Mouse (Mus musculus) midbrain, embryonic 14.5 days (tissue): Measurements from ENCODE around the gene Exoc6. TPM values are rescaled to one million over a fixed set of nuclear protein-coding genes. Genes with fewer than 3 reads are reported as not detected.
A peak's percentile ranks its signal among the peaks of the same experiment; 100 is the strongest.

Experiments
- ATAC-seq: fragments of 200-750 bp; cut with Nextera tagmentation; 2 replicates; pipeline ENCODE4 v1.8.0; 2017; ENCODE audit warnings: moderate number of reproducible peaks, moderate library complexity; ENCODE audit not compliant: low FRiP score, low TSS enrichment
- DNase-seq: peaks from one replicate; pipeline ENCODE4 v3.0.0-alpha.2; 2015
- H3K27ac ChIP-seq: fragments of 300-500 bp; sonication (generic); replicated peaks from 2 replicates; pipeline ENCODE4 v1.5.1; 2014; ENCODE audit warnings: mild to moderate bottlenecking, low read depth, low read length, moderate library complexity
- H3K27me3 ChIP-seq: fragments of 300-500 bp; sonication (generic); 2 replicates; pipeline ENCODE4 v1.6.1; 2014; ENCODE audit warnings: low read length, control low read depth, mixed read lengths; ENCODE audit not compliant: control insufficient read depth, insufficient read depth
- H3K36me3 ChIP-seq: fragments of 300-500 bp; sonication (generic); 2 replicates; pipeline ENCODE4 v1.6.1; 2014; ENCODE audit warnings: low read length, control low read depth; ENCODE audit not compliant: control insufficient read depth, insufficient read depth
- H3K4me1 ChIP-seq: fragments of 300-500 bp; sonication (generic); 2 replicates; pipeline ENCODE4 v1.6.1; 2014; ENCODE audit warnings: mild to moderate bottlenecking, antibody characterized with exemption, low read length, control low read depth; ENCODE audit not compliant: control insufficient read depth, insufficient read depth
- H3K4me2 ChIP-seq: fragments of 300-500 bp; sonication (generic); 2 replicates; pipeline ENCODE4 v1.6.1; 2014; ENCODE audit warnings: mild to moderate bottlenecking, low read length, moderate library complexity
- H3K4me3 ChIP-seq: fragments of 300-500 bp; sonication (generic); replicated peaks from 2 replicates; pipeline ENCODE4 v1.5.1; 2014; ENCODE audit warnings: low read depth, low read length
- H3K9ac ChIP-seq: fragments of 300-500 bp; sonication (generic); replicated peaks from 2 replicates; pipeline ENCODE4 v1.6.1; 2014; ENCODE audit warnings: mild to moderate bottlenecking, low read length, moderate library complexity
- H3K9me3 ChIP-seq: fragments of 300-500 bp; sonication (generic); 2 replicates; pipeline ENCODE4 v1.6.1; 2016; ENCODE audit warnings: low read length, control low read depth, mixed read lengths; ENCODE audit not compliant: control insufficient read depth
- WGBS: fragments of 180-500 bp; shearing (Covaris S2); extraction: QIAGEN DNeasy Blood & Tissue Kit; methylation state at CpG from one replicate; pipeline ENCODE4 v1.1.7; 2014; 5-methylcytosine and 5-hydroxymethylcytosine counted together
- polyA plus RNA-seq: library from polyadenylated mRNA; unstranded; fragments of >200 nt; fragmentation: Nextera tagmentation; extraction: Ambion mirVana; gene quantifications from 2 replicates; pipeline ENCODE4 v1.2.1, GENCODE M21; 2014

Gene Exoc6
- polyA plus RNA-seq, 1 experiment from 2014 or later = 21.4 TPM

GRCm38 (mm10) chr19:37703902-37704509 is 153.8 kb downstream of the Exoc6 start:
- peaks cover 36% of the 10 kb centered on the region for H3K27me3 ChIP-seq

GRCm38 (mm10) chr19:37705722-37706121 is 155.5 kb downstream of the Exoc6 start:
- DNase-seq (no peak), ATAC-seq (no peak)
- no peak overlapping the region for H3K9ac ChIP-seq

More at GRCm38 (mm10) chr19:37703902-37704509, 153.8 kb downstream of the Exoc6 start:
- ATAC-seq (no peak; the same call in 1 of the 2 replicates), DNase-seq (peak; percentile 79)
- Histone ChIP-seq H3K9me3 (no peaks in the 10 kb centered on the region), H3K4me1 (no peaks in the 10 kb centered on the region), H3K9ac (no peak overlapping the region), H3K4me2 (no peak overlapping the region), H3K4me3 (no peak overlapping the region), H3K36me3 (no peaks in the 10 kb centered on the region), H3K27ac (no peak overlapping the region)
- WGBS = 4% methylated on average over 3 of the region's 3 CpGs

DNA sequence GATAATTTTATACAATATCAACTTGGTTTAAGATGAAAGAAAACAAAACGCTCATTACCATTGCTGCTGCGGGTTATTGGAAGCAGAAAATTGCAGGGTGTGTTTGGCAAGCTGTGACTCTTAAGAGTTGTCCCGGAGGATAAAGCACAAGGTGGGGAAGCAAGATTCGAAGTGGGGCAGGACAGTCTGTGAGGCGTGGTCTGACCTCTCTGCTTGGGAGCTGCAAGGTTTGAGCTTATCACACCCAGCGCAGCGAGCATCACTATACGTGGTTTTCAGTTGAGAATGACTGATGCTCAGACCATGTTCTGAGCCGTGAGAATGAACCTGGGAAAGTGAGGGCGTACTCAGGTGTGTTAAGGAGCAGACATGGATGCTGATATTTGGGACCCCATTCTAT is 164.5 kb downstream of the Exoc6 start:
- H3K9me3 ChIP-seq = no peaks in the 10 kb centered on the region
- no peak overlapping the region for H3K4me2 ChIP-seq
- H3K36me3 ChIP-seq = no peaks in the 10 kb centered on the region
- H3K9ac ChIP-seq = no peak overlapping the region
- no peak overlapping the region for H3K27ac ChIP-seq
- 75% methylated on average over 10 of the region's 10 CpGs for WGBS
- no peak overlapping the region for H3K4me3 ChIP-seq
- DNase-seq = no peak
- no peaks in the 10 kb centered on the region for H3K4me1 ChIP-seq
- no peaks in the 10 kb centered on the region for H3K27me3 ChIP-seq
- ATAC-seq = no peak

More at GRCm38 (mm10) chr19:37705722-37706121, 155.5 kb downstream of the Exoc6 start:
- no peaks in the 10 kb centered on the region for H3K4me1 ChIP-seq
- peaks cover 19% of the 10 kb centered on the region for H3K27me3 ChIP-seq
- H3K9me3 ChIP-seq = no peaks in the 10 kb centered on the region
- no peak overlapping the region for H3K4me3 ChIP-seq
- H3K27ac ChIP-seq = no peak overlapping the region
- H3K4me2 ChIP-seq = no peak overlapping the region
- 93% methylated on average over 5 of the region's 5 CpGs for WGBS
- H3K36me3 ChIP-seq = no peaks in the 10 kb centered on the region

- ATAC-seq (no peak), DNase-seq (no peak)
- H3K4me2 ChIP-seq = no peak overlapping the region
- H3K4me3 ChIP-seq = no peak overlapping the region
- no peak overlapping the region for H3K27ac ChIP-seq
- H3K9me3 ChIP-seq = no peaks in the 10 kb centered on the region
- no peaks in the 10 kb centered on the region for H3K4me1 ChIP-seq
- no peaks in the 10 kb centered on the region for H3K27me3 ChIP-seq
- no peak overlapping the region for H3K9ac ChIP-seq
- H3K36me3 ChIP-seq = no peaks in the 10 kb centered on the region
- WGBS = 79% methylated on average over 1 of the region's 1 CpGs
Measured at GRCm38 (mm10) chr19:37715980-37716379, 165.8 kb downstream of the Exoc6 start.

- H3K9ac ChIP-seq = no peak overlapping the region
- no peak overlapping the region for H3K27ac ChIP-seq
- H3K36me3 ChIP-seq = no peaks in the 10 kb centered on the region
- no peaks in the 10 kb centered on the region for H3K9me3 ChIP-seq
- no peaks in the 10 kb centered on the region for H3K4me1 ChIP-seq
- WGBS = 91% methylated on average over 12 of the region's 12 CpGs
- H3K4me2 ChIP-seq = no peak overlapping the region
- ATAC-seq (no peak), DNase-seq (no peak)
- H3K27me3 ChIP-seq = no peaks in the 10 kb centered on the region
- no peak overlapping the region for H3K4me3 ChIP-seq
Measured at GRCm38 (mm10) chr19:37716524-37717175, 166.4 kb downstream of the Exoc6 start.

GRCm38 (mm10) chr19:37719166-37719565 is 168.9 kb downstream of the Exoc6 start:
- no peaks in the 10 kb centered on the region for H3K9me3 ChIP-seq
- DNase-seq = no peak
- H3K9ac ChIP-seq = no peak overlapping the region
- no peak overlapping the region for H3K4me2 ChIP-seq
- no peaks in the 10 kb centered on the region for H3K4me1 ChIP-seq
- H3K27me3 ChIP-seq = no peaks in the 10 kb centered on the region
- H3K4me3 ChIP-seq = no peak overlapping the region
- no peak for ATAC-seq
- 58% methylated on average over 1 of the region's 1 CpGs for WGBS
- H3K27ac ChIP-seq = no peak overlapping the region
- no peaks in the 10 kb centered on the region for H3K36me3 ChIP-seq

DNA sequence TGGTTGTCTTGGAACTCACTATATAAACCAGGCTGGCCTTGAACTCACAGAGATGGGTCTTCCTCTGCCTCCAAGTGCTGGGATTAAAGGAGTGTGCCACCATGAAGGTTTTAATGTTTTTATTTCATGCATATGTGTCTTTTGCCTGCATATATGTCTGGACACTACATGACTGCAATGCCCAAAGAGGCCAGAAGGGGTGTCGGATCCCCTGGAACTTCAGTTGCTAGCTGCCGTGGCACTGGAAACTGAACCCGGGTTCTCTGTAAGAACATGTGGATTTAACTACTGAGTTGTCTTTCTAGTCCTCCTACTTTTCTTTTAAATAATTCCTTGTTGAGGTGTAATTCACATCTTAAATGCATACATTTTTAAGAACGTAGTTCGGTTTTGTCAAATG is 174.4 kb downstream of the Exoc6 start:
- Histone ChIP-seq H3K9ac (no peak overlapping the region), H3K4me2 (no peak overlapping the region), H3K4me1 (no peaks in the 10 kb centered on the region), H3K4me3 (no peak overlapping the region), H3K27ac (no peak overlapping the region), H3K36me3 (no peaks in the 10 kb centered on the region), H3K27me3 (no peaks in the 10 kb centered on the region), H3K9me3 (no peaks in the 10 kb centered on the region)
- ATAC-seq (no peak), DNase-seq (no peak)
- WGBS = 97% methylated on average over 5 of the region's 5 CpGs

DNA sequence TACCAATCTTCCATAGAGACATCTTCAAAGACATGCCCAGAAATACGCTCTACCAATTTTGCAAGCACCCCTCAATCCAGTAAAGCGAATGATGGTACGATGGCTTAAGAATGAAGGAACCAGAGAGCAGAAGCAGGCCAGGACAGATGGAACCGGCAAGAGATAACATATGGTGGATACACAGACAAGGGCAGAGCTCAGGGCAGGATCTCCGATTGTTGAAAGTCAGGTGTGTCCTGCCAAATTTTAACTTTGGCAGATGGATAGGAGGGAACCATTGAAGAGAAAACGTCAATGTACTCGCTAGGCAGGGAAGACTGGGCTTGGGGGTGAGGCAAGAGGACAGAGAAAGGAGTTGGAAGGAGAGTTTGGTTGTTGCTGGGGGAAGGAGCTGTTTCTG is 176.4 kb downstream of the Exoc6 start:
- ATAC-seq = no peak
- Histone ChIP-seq H3K9me3 (no peaks in the 10 kb centered on the region), H3K4me3 (no peak overlapping the region), H3K4me2 (no peak overlapping the region), H3K36me3 (no peaks in the 10 kb centered on the region), H3K27me3 (no peaks in the 10 kb centered on the region), H3K4me1 (no peaks in the 10 kb centered on the region), H3K9ac (no peak overlapping the region), H3K27ac (no peak overlapping the region)
- 94% methylated on average over 7 of the region's 7 CpGs for WGBS
- no peak for DNase-seq

GRCm38 (mm10) chr19:37727366-37727765 is 177.1 kb downstream of the Exoc6 start:
- Histone ChIP-seq H3K4me3 (no peak overlapping the region), H3K27ac (no peak overlapping the region), H3K9me3 (no peaks in the 10 kb centered on the region), H3K4me2 (no peak overlapping the region), H3K36me3 (no peaks in the 10 kb centered on the region), H3K27me3 (no peaks in the 10 kb centered on the region), H3K9ac (no peak overlapping the region), H3K4me1 (no peaks in the 10 kb centered on the region)
- DNase-seq (no peak), ATAC-seq (no peak)
- WGBS = 94% methylated on average over 2 of the region's 2 CpGs
